Mouse (Mus musculus): ENCODE data around the gene Slc4a1. TPM values are rescaled to one million over a fixed set of nuclear protein-coding genes. Genes with fewer than 3 reads are reported as not detected.

The Slc4a1 gene
- total and polyA plus RNA-seq, 2 experiments: 0.10 to 0.65 TPM

DNA sequence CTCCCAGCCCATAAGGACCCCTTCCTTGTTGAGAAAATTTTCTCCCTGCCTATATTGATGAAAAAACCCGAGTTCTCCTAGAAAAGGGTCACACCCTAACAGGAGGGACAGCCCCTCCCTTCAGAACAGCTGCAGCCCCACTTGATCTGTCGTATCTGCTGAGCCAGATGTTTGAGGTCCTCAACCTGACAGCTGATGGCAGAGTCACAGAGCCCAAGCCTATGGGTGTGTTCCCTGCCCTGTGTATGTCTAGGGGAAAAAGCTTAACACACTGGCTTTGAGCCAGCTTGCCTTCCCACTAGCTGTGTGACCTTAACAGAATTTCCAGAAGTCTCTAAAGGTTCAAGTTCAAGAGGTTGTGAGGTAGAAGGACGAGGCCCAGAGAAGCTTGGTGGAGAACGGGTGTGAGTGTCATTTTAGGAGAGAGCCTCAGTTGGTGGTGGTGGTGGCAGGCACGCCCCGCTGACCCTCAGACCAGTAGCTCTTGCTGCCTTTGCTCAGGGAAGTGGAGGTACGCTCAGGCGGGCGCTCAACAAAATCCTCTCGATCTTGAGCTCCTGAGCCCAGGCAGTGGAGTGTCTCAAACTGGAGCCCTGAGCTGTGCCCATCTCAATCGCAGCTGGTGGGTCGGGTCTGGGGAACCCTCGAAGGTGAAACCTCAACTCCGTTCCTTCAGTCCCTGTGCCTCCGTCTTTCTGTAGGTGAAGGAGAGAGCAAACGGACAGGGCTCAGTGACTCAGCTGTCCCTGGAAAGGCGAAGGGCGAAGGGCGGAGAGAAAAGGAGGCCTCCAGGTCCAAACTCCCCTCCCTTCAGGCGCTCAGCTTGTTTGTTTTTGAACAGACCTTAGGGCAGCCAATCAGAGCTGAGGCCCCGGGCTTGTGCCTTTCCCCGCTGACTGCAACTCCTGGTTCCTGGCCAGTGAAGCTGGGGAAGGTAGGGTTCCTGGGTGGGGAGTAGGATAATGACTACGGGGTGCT is 9.5 kb upstream of the Slc4a1 start:
- no peaks in the 10 kb centered on the region for H3K36me3 ChIP-seq (ENCODE audit: control insufficient read depth, insufficient read depth, low read length)
- H3K27ac ChIP-seq (replicated peaks; ENCODE audit: insufficient read depth, low read depth, low read length): peak overlapping the region; percentile 81
- H3K4me3 ChIP-seq (ENCODE audit: insufficient read depth, low read depth, low read length): peak overlapping the region; percentile 39; the same call in 1 of the 2 replicates
- H3K4me1 ChIP-seq (ENCODE audit: control insufficient read depth, insufficient read depth, low read length): peaks cover 10% of the 10 kb centered on the region
- H3K27me3 ChIP-seq (ENCODE audit: control insufficient read depth, insufficient read depth, low read length): no peaks in the 10 kb centered on the region
- TF ChIP-seq CTCF (IDR thresholded peaks at IDR 0.05; ENCODE audit: low read depth, low read length) (no peak), POLR2A (IDR thresholded peaks at IDR 0.05; ENCODE audit: extremely low read depth, insufficient read depth, low read length) (peak; percentile 48; the same call in 1 of the 2 replicates)
- 3% methylated on average over 23 of the region's 23 CpGs for WGBS
- peak; percentile 90 for DNase-seq (ENCODE audit: extremely low read depth, low read depth, low spot score)
- peak overlapping the region; percentile 62 for H3K9ac ChIP-seq (ENCODE audit: low read depth, low read length)
- no peaks in the 10 kb centered on the region for H3K79me2 ChIP-seq (ENCODE audit: control insufficient read depth, insufficient read depth, low read length)

DNA sequence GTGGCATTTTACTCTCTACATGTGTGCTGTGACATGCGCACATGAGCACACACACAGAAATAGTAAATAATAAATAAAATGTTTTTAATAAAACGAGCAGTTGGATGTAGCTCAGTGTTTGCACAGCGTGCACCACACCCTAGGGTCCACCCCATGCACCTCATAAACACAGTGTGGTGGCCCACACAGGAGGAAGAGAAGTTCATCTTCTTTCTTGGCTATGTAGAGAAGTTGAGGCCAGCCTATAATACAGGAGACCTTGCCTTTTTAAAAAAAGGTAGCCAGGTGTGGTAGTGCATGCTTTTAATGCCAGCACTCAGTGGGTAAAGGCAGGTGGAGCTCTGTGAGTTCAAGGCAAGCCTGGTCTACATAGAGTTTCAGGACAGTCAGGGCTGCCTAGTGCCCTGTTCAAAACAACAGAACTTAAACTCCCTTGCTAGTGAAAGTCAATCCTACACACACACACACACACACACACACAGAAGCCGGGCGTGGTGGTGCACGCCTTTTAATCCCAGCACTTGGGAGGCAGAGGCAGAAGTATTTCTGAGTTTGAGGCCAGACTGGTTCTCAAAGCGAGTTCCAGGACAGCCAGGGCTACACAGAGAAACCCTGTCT is 8.2 kb upstream of the Slc4a1 start:
- H3K4me1 ChIP-seq (ENCODE audit: control insufficient read depth, insufficient read depth, low read length): peaks cover 10% of the 10 kb centered on the region

DNA sequence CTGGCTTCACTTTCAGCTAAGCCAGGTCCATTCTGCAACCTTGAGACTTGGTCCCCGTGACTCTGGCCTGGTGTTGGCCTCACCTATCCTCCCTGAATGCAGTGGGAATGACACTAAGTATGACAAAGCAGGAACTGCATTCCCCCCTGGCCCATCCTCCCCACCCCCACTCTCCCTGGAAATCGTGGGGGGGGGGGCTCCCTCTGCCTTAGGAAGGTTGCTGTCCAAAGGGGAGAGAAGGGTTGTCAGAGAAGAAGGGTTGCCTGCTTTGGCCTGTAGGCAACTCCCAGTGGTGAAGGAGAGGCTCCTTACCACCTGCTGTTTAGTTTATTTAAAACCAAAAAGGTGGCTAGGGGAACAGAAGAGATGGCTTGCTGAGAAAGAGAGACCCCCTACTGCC is 7.6 kb upstream of the Slc4a1 start:
- DNase-seq (ENCODE audit: extremely low read depth, low read depth, low spot score): no peak
- H3K36me3 ChIP-seq (ENCODE audit: control insufficient read depth, insufficient read depth, low read length): no peaks in the 10 kb centered on the region
- no peaks in the 10 kb centered on the region for H3K27me3 ChIP-seq (ENCODE audit: control insufficient read depth, insufficient read depth, low read length)
- no peaks in the 10 kb centered on the region for H3K79me2 ChIP-seq (ENCODE audit: control insufficient read depth, insufficient read depth, low read length)
- no peak overlapping the region for H3K4me3 ChIP-seq (ENCODE audit: insufficient read depth, low read depth, low read length)
- TF ChIP-seq CTCF (IDR thresholded peaks at IDR 0.05; ENCODE audit: low read depth, low read length) (no peak), POLR2A (IDR thresholded peaks at IDR 0.05; ENCODE audit: extremely low read depth, insufficient read depth, low read length) (no peak)
- H3K9ac ChIP-seq (ENCODE audit: low read depth, low read length): no peak overlapping the region
- WGBS: 48% methylated on average over 2 of the region's 2 CpGs
- no peak overlapping the region for H3K27ac ChIP-seq (replicated peaks; ENCODE audit: insufficient read depth, low read depth, low read length)
- peaks cover 10% of the 10 kb centered on the region for H3K4me1 ChIP-seq (ENCODE audit: control insufficient read depth, insufficient read depth, low read length)

More for the DNA sequence above, 8.2 kb upstream of the Slc4a1 start:
- DNase-seq (ENCODE audit: extremely low read depth, low read depth, low spot score): no peak
- no peak overlapping the region for H3K27ac ChIP-seq (replicated peaks; ENCODE audit: insufficient read depth, low read depth, low read length)
- TF ChIP-seq CTCF (IDR thresholded peaks at IDR 0.05; ENCODE audit: low read depth, low read length) (no peak), POLR2A (IDR thresholded peaks at IDR 0.05; ENCODE audit: extremely low read depth, insufficient read depth, low read length) (no peak)
- no peaks in the 10 kb centered on the region for H3K79me2 ChIP-seq (ENCODE audit: control insufficient read depth, insufficient read depth, low read length)
- H3K4me3 ChIP-seq (ENCODE audit: insufficient read depth, low read depth, low read length): no peak overlapping the region
- H3K36me3 ChIP-seq (ENCODE audit: control insufficient read depth, insufficient read depth, low read length): no peaks in the 10 kb centered on the region
- WGBS: 90% methylated on average over 7 of the region's 7 CpGs
- no peak overlapping the region for H3K9ac ChIP-seq (ENCODE audit: low read depth, low read length)
- H3K27me3 ChIP-seq (ENCODE audit: control insufficient read depth, insufficient read depth, low read length): no peaks in the 10 kb centered on the region

DNA sequence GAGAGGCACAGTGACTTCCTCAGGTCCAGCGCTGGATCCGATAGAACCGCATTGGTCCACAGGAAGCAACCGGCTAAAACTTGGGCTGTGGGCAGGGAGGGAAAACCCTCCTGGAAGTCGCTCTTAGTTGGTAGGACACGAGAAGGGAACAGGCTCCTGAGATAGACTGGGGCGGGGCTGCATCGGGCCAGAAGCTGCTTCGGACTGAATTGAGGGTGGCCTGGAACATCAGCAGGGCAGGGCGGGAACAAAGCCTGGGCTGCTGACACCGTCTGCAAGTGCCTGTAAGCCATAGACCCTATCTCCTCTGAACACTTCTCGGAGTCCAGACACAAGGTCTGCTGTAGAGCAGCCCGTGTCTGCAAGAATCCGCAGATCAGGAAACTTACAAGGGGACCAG is 6.9 kb upstream of the Slc4a1 start:
- TF ChIP-seq POLR2A (IDR thresholded peaks at IDR 0.05; ENCODE audit: extremely low read depth, insufficient read depth, low read length) (no peak), CTCF (IDR thresholded peaks at IDR 0.05; ENCODE audit: low read depth, low read length) (no peak)
- H3K79me2 ChIP-seq (ENCODE audit: control insufficient read depth, insufficient read depth, low read length): no peaks in the 10 kb centered on the region
- no peak overlapping the region for H3K27ac ChIP-seq (replicated peaks; ENCODE audit: insufficient read depth, low read depth, low read length)
- H3K9ac ChIP-seq (ENCODE audit: low read depth, low read length): no peak overlapping the region
- no peaks in the 10 kb centered on the region for H3K27me3 ChIP-seq (ENCODE audit: control insufficient read depth, insufficient read depth, low read length)
- H3K4me3 ChIP-seq (ENCODE audit: insufficient read depth, low read depth, low read length): no peak overlapping the region
- WGBS: 70% methylated on average over 14 of the region's 14 CpGs
- H3K4me1 ChIP-seq (ENCODE audit: control insufficient read depth, insufficient read depth, low read length): peaks cover 10% of the 10 kb centered on the region
- no peak for DNase-seq (ENCODE audit: extremely low read depth, low read depth, low spot score)
- no peaks in the 10 kb centered on the region for H3K36me3 ChIP-seq (ENCODE audit: control insufficient read depth, insufficient read depth, low read length)

DNA sequence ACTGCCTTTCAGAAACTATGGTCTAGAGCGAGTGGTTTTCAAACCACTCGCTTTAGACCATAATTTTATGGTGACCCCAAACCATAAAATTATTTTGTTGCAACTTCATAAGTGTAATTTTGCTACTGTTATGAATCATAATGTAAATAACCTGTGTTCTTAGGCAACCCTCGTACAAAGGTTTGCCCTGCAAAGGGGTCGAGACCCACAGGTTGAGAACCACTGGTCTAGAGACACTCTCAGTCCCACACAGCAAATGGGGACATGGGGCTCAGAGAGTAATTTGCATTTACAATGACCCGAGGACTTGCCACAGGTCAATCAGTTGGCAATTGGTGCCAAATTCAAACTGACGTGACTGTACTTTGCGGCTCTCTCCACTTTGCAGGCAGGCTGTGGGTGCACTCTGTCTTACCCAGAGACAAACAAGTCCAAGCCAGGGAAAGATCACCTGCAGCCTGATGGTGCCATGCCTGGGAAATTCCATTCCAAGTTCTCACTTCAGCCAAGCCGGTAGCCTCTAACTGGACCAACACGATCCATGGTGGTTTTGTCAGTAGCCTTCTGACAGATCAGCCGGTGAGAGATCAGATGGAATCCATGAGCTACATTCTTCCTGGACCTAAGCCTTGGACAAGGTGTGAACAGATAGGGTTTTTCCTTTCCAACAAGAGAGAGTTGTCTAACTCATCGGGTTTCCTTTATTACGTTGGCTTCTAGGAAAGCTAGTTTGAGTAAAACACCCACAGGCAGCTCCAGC is 6.1 kb upstream of the Slc4a1 start:
- Histone ChIP-seq H3K4me3 (ENCODE audit: insufficient read depth, low read depth, low read length) (no peak overlapping the region), H3K9ac (ENCODE audit: low read depth, low read length) (no peak overlapping the region), H3K27me3 (ENCODE audit: control insufficient read depth, insufficient read depth, low read length) (no peaks in the 10 kb centered on the region), H3K27ac (replicated peaks; ENCODE audit: insufficient read depth, low read depth, low read length) (no peak overlapping the region), H3K79me2 (ENCODE audit: control insufficient read depth, insufficient read depth, low read length) (no peaks in the 10 kb centered on the region), H3K4me1 (ENCODE audit: control insufficient read depth, insufficient read depth, low read length) (peaks cover 10% of the 10 kb centered on the region), H3K36me3 (ENCODE audit: control insufficient read depth, insufficient read depth, low read length) (no peaks in the 10 kb centered on the region)
- peak; percentile 57 for DNase-seq (ENCODE audit: extremely low read depth, low read depth, low spot score)
- TF ChIP-seq POLR2A (IDR thresholded peaks at IDR 0.05; ENCODE audit: extremely low read depth, insufficient read depth, low read length) (no peak), CTCF (IDR thresholded peaks at IDR 0.05; ENCODE audit: low read depth, low read length) (no peak)
- WGBS: 71% methylated on average over 12 of the region's 12 CpGs

Measured in liver, adult 2 months (tissue).